Mouse (Mus musculus) lung, adult 2 months (tissue): ENCODE data around the gene Gm49378.

ENCODE experiments used
- CTCF ChIP-seq: fragments of 200-500 bp; IDR thresholded peaks from 2 replicates; pipeline ENCODE4 v1.5.1; 2011; ENCODE audit warnings: mild to moderate bottlenecking, low read length, control low read depth; ENCODE audit not compliant: insufficient read depth
- POLR2A ChIP-seq: fragments of 200-500 bp; IDR thresholded peaks from 2 replicates; pipeline ENCODE4 v1.6.1; 2011; ENCODE audit warnings: low read depth, mild to moderate bottlenecking, control low read depth, low read length, borderline replicate concordance; ENCODE audit errors: extremely low read depth

GRCm38 (mm10) chr14:55672741-55673060 lies 35.0 kb upstream of the Gm49378 start:
- no peak for TF ChIP-seq CTCF
- no peak for TF ChIP-seq POLR2A
